Mouse (Mus musculus) layer of hippocampus, adult 8-10 months (tissue): ENCODE results near the gene Ccdc92b. TPM values are rescaled to one million over a fixed set of nuclear protein-coding genes. Genes with fewer than 3 reads are reported as not detected.

Experiments
- total RNA-seq, 4 experiments: library from RNA; stranded (reverse); gene quantifications; 2 replicates each; pipeline ENCODE4 v1.2.4; 2022

The Ccdc92b gene
- total RNA-seq, 4 experiments from 2014 or later, result 23.2 to 28.6 (median 24.6) TPM

Other genes starting within 250 kb of the Ccdc92b start
- gene Rap1gap2, start 8.7 kb upstream of the Ccdc92b start, total RNA-seq, result 100 to 1,000 TPM; 115 to 147 (median 127) TPM
- 10 to 100 TPM; 71.1 to 78.3 (median 73.6) TPM for gene Cluh, start 29.9 kb downstream of the Ccdc92b start, total RNA-seq
- 100 to 1,000 TPM; 310 to 407 (median 358) TPM for gene Pafah1b1, start 105.1 kb downstream of the Ccdc92b start, total RNA-seq
- gene Mettl16, start 151.2 kb downstream of the Ccdc92b start, total RNA-seq, result 10 to 100 TPM; 23.4 to 33.0 (median 30.0) TPM
- 10 to 100 TPM; 33.0 to 41.6 (median 35.6) TPM for gene Mnt, start 211.3 kb downstream of the Ccdc92b start, total RNA-seq